Mouse (Mus musculus) forebrain, embryonic 15.5 days (tissue): ENCODE results near the gene Ckap2. TPM values are rescaled to one million over a fixed set of nuclear protein-coding genes. Genes with fewer than 3 reads are reported as not detected.

Experiments used
- polyA plus RNA-seq: library from polyadenylated mRNA; unstranded; fragments of >200 nt; fragmentation: Nextera tagmentation; extraction: Ambion mirVana; gene quantifications from 2 replicates; pipeline ENCODE4 v1.2.1, GENCODE M21; 2015

The Ckap2 gene
- polyA plus RNA-seq, 1 experiment from 2014 or later = 28.7 TPM

Other genes with a start within 250 kb of the Ckap2 start
- gene Defb35, start 247.5 kb downstream of the Ckap2 start, polyA plus RNA-seq = not detected in 2 replicates
- not detected in 2 replicates for gene Defb13, start 239.1 kb downstream of the Ckap2 start, polyA plus RNA-seq
- gene Fam90a1a, start 227.1 kb downstream of the Ckap2 start, polyA plus RNA-seq = not detected in 2 replicates
- gene Ccdc70, start 216.0 kb downstream of the Ckap2 start, polyA plus RNA-seq = not detected in 2 replicates
- gene Atp7b, start 125.5 kb downstream of the Ckap2 start, polyA plus RNA-seq = 1.3 and 1.7 TPM in 2 replicates
- gene Alg11, start 125.1 kb downstream of the Ckap2 start, polyA plus RNA-seq = 29.9 and 31.2 TPM in 2 replicates
- 0.52 and 1.1 TPM in 2 replicates for gene Nek5, start 60.8 kb downstream of the Ckap2 start, polyA plus RNA-seq
- 7.3 and 7.6 TPM in 2 replicates for gene Nek3, start 19.4 kb downstream of the Ckap2 start, polyA plus RNA-seq
- gene Vps36, start 7.0 kb upstream of the Ckap2 start, polyA plus RNA-seq = 41.4 TPM in 2 replicates
- gene Thsd1, start 41.5 kb upstream of the Ckap2 start, polyA plus RNA-seq = 6.2 and 7.5 TPM in 2 replicates
- not detected in 2 replicates for gene Tpte, start 97.6 kb upstream of the Ckap2 start, polyA plus RNA-seq
- 8.9 and 9.1 TPM in 2 replicates for gene Slc25a15, start 212.8 kb upstream of the Ckap2 start, polyA plus RNA-seq
- gene Mrps31, start 225.5 kb upstream of the Ckap2 start, polyA plus RNA-seq = 32.8 and 33.9 TPM in 2 replicates